Mouse (Mus musculus) kidney, embryonic 16.5 days (tissue): ENCODE measurements around the gene Slc2a13. TPM values are rescaled to one million over a fixed set of nuclear protein-coding genes. Genes with fewer than 3 reads are reported as not detected.

ENCODE experiments used
- ATAC-seq: fragments of 200-750 bp; cut with Nextera tagmentation; 2 replicates; pipeline ENCODE4 v1.8.0; 2017; ENCODE audit warnings: moderate TSS enrichment; ENCODE audit not compliant: low FRiP score, low TSS enrichment
- H3K27ac ChIP-seq: fragments of 300-500 bp; sonication (generic); 2 replicates; pipeline ENCODE4 v1.5.1; 2014; ENCODE audit warnings: low read length
- H3K27me3 ChIP-seq: fragments of 300-500 bp; sonication (generic); 2 replicates; pipeline ENCODE4 v1.6.1; 2014; ENCODE audit warnings: low read length, control low read depth, mixed read lengths; ENCODE audit not compliant: insufficient read depth
- H3K36me3 ChIP-seq: fragments of 300-500 bp; sonication (generic); 2 replicates; pipeline ENCODE4 v1.6.1; 2014; ENCODE audit warnings: low read length, control low read depth, mixed read lengths; ENCODE audit not compliant: insufficient read depth
- H3K4me1 ChIP-seq: fragments of 300-500 bp; sonication (generic); 2 replicates; pipeline ENCODE4 v1.6.1; 2014; ENCODE audit warnings: low read length, control low read depth, mixed read lengths; ENCODE audit not compliant: insufficient read depth
- H3K4me2 ChIP-seq: fragments of 300-500 bp; sonication (generic); replicated peaks from 2 replicates; pipeline ENCODE4 v1.6.1; 2014; ENCODE audit warnings: low read depth, low read length
- H3K4me3 ChIP-seq: fragments of 300-500 bp; sonication (generic); 2 replicates; pipeline ENCODE4 v1.5.1; 2014; ENCODE audit warnings: mild to moderate bottlenecking, low read length
- H3K9ac ChIP-seq: fragments of 300-500 bp; sonication (generic); replicated peaks from 2 replicates; pipeline ENCODE4 v1.6.1; 2014; ENCODE audit warnings: low read length
- H3K9me3 ChIP-seq: fragments of 300-500 bp; sonication (generic); 2 replicates; pipeline ENCODE4 v1.6.1; 2016; ENCODE audit warnings: low read length, control low read depth
- WGBS: fragments of 180-500 bp; shearing (Covaris S2); extraction: QIAGEN DNeasy Blood & Tissue Kit; methylation state at CpG from one replicate; pipeline ENCODE4 v1.1.7; 2014; 5-methylcytosine and 5-hydroxymethylcytosine counted together
- polyA plus RNA-seq: library from polyadenylated mRNA; unstranded; fragments of >200 nt; fragmentation: Nextera tagmentation; extraction: Ambion mirVana; gene quantifications from 2 replicates; pipeline ENCODE4 v1.2.1, GENCODE M21; 2015

Gene Slc2a13
- polyA plus RNA-seq, 1 experiment from 2014 or later = 1.7 TPM

DNA sequence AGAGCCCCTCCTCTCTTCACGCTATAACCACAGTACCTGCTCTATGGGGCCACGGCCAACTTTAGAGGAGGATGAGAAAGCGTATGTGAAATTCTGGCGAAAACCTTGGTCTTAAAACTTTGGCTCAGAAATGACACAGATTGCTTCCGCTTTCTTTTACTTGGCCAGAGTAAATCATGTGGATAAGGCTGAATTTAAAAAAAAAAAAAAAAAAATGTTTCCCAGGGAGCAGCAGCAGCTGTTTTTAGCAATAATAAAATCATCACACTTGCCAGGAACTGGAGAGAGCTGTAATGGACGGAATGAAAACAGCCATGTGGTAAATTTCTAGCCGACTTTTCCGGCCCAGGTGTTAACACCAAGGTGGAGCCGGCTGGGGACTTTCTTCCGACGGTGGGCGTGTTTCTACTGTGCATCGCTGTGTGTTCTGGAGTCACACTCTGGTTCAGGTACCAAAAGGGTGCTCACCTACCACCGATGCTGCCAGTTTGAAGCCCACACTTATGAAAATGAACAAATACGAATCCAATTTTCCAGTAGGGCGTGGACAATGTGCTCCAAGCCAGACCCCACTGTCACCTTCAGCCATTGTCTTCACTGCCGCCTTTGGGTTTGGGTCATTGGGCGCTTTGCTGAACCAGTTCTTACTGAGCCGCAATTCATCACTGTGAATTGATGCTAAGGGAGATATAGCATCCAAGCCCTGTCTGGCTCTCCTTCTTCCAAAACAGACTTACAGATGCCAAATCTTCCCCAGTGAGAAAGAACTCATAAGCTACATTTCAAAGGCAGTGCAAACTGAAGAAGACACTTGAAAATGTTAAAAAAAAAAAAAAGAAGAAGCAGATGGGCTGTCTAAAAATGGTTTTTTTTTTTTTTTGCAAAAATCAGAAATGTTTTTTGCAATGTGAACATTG is 258.4 kb downstream of the Slc2a13 start:
- no peak overlapping the region for H3K9ac ChIP-seq
- peak; percentile 74; the same call in 1 of the 2 replicates for ATAC-seq
- H3K4me3 ChIP-seq = no peak overlapping the region
- H3K27me3 ChIP-seq = no peaks in the 10 kb centered on the region
- no peaks in the 10 kb centered on the region for H3K4me1 ChIP-seq
- peak overlapping the region; percentile 26; the same call in 1 of the 2 replicates for H3K4me2 ChIP-seq
- no peaks in the 10 kb centered on the region for H3K9me3 ChIP-seq
- 0 out of 2 replicates have a peak overlapping the region, but pooled peaks have one; percentile 50 for H3K27ac ChIP-seq
- no peaks in the 10 kb centered on the region for H3K36me3 ChIP-seq
- WGBS = 60% methylated on average over 19 of the region's 19 CpGs

DNA sequence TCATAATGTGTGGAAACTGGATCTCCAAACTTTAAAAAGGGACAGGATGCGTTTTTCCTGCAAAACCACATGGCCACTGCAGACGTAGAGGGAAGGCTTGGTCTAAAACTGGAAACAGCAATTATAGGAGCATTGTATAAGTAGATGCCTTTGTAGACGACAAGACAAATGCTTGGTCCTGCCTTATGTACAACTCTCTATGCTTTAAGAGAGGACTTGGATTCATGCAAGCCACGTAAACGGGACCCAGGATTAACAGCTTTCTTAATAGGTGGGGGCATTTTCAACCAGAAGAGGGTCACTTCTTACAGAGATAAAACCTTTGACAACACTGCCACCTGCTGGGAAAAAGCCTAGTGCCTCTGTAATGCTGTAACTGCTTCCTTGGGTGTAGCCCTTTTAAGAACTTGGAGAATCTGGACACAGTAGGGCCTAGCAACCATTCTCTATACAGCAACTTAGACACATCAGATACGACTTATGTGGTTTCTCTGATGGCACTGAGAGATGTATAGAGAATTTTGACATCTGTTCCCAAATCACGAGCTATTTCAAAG is 268.7 kb downstream of the Slc2a13 start:
- Histone ChIP-seq H3K9ac (no peak overlapping the region), H3K4me3 (no peak overlapping the region), H3K4me1 (peaks cover 8% of the 10 kb centered on the region; the same call in 1 of the 2 replicates), H3K36me3 (no peaks in the 10 kb centered on the region), H3K27me3 (no peaks in the 10 kb centered on the region), H3K9me3 (no peaks in the 10 kb centered on the region), H3K27ac (no peak overlapping the region), H3K4me2 (no peak overlapping the region)
- 54% methylated on average over 7 of the region's 7 CpGs for WGBS
- ATAC-seq = no peak

DNA sequence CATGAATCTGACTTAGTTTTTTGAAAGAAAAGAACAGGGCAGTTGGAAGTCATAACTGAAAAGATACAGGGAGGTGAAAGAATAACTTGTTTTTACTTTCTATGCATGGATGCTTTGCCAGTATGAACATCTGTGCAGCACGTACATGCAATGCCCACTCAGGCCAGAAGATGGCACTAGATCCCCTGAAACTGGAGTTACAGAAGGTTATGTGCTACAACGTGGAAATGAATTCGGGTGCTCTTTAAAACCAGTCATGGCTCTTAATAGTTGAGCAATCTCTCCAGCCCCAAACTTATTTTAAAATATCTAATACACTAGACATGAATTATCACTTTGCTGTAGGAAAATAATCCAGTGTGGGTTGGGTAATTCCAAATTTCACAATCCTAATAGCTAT is 271.7 kb downstream of the Slc2a13 start:
- H3K4me2 ChIP-seq = no peak overlapping the region
- no peaks in the 10 kb centered on the region for H3K4me1 ChIP-seq
- H3K9ac ChIP-seq = no peak overlapping the region
- H3K27ac ChIP-seq = no peak overlapping the region
- WGBS = 6% methylated on average over 3 of the region's 3 CpGs
- no peaks in the 10 kb centered on the region for H3K27me3 ChIP-seq
- ATAC-seq = peak; percentile 70; the same call in 1 of the 2 replicates
- no peak overlapping the region for H3K4me3 ChIP-seq
- no peaks in the 10 kb centered on the region for H3K36me3 ChIP-seq
- no peaks in the 10 kb centered on the region for H3K9me3 ChIP-seq

DNA sequence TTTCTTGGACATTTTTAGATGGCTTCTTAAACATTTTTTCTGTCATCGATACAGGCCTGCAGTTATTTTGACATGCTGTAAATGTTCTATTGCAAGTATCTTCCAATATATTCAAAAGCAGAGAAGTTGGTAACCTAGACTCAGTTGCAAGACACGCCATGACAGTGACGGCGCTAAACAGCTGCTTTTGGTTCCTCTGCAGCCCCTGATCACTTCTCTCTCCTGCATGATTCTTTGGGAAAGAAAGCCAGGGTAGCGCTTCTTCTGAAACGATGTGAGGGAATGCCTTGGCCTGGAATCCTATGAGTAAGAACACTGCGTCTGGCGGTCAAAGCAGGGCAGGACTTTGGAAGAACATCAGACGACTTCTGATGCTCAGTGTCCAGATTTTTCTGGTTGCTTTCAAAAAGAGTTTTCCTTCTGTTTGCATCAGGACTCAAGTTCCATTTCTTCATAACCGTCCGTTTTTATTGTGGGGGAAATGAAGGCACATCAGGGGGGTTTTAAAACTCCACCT is 273.7 kb downstream of the Slc2a13 start:
- Histone ChIP-seq H3K27me3 (no peaks in the 10 kb centered on the region), H3K27ac (no peak overlapping the region), H3K4me3 (no peak overlapping the region), H3K36me3 (no peaks in the 10 kb centered on the region), H3K9ac (no peak overlapping the region), H3K4me2 (no peak overlapping the region), H3K9me3 (no peaks in the 10 kb centered on the region), H3K4me1 (no peaks in the 10 kb centered on the region)
- no peak for ATAC-seq
- WGBS = 85% methylated on average over 11 of the region's 11 CpGs

DNA sequence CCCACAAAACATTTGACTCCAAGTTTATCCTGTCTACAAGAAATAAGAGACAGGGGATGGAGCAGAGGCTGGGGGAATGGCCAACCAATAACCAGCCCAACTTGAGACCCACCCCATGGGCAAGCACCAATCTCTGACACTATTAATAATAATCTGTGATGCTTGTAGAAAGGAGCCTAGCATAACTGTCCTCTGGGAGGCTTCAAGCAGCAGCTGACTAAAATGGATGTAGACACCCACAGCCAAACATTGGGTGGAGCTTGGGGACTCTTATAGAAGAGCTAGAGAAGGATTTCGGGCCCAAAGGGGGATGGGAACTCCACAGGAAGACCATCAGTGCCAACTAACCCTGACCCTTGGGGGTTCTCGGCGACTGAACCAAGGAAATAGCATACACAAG is 289.6 kb downstream of the Slc2a13 start:
- Histone ChIP-seq H3K27ac (no peak overlapping the region), H3K4me1 (no peaks in the 10 kb centered on the region), H3K4me3 (no peak overlapping the region), H3K4me2 (no peak overlapping the region), H3K27me3 (no peaks in the 10 kb centered on the region), H3K9me3 (peaks cover 7% of the 10 kb centered on the region), H3K36me3 (0 out of 2 replicates have a peak, but pooled peaks cover 2% of the 10 kb centered on the region), H3K9ac (no peak overlapping the region)
- 81% methylated on average over 3 of the region's 3 CpGs for WGBS
- no peak for ATAC-seq

DNA sequence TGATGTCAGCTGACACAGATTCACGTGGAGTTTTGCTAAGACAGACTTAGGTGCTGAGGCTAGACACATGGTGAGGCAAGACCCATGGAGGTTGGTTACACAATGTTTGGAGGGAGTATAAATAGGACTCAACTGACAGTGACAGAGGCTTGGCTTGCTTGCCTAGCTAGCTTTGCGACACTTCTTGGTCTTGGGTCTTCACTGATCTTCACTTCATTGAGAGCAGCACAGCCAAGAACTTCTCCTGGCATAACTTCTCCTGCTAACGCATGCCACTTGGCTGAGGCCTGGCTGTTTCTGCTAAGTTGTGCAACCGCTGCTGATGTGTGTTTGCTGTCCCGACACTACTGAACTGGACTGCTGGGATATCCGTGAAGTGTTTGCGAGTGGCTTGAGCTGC is 290.2 kb downstream of the Slc2a13 start:
- 0 out of 2 replicates have a peak, but pooled peaks cover 2% of the 10 kb centered on the region for H3K36me3 ChIP-seq
- H3K27me3 ChIP-seq = no peaks in the 10 kb centered on the region
- no peak overlapping the region for H3K4me3 ChIP-seq
- WGBS = 92% methylated on average over 7 of the region's 7 CpGs
- no peaks in the 10 kb centered on the region for H3K4me1 ChIP-seq
- no peak overlapping the region for H3K27ac ChIP-seq
- H3K9me3 ChIP-seq = peaks cover 7% of the 10 kb centered on the region
- no peak overlapping the region for H3K4me2 ChIP-seq
- no peak for ATAC-seq
- no peak overlapping the region for H3K9ac ChIP-seq

DNA sequence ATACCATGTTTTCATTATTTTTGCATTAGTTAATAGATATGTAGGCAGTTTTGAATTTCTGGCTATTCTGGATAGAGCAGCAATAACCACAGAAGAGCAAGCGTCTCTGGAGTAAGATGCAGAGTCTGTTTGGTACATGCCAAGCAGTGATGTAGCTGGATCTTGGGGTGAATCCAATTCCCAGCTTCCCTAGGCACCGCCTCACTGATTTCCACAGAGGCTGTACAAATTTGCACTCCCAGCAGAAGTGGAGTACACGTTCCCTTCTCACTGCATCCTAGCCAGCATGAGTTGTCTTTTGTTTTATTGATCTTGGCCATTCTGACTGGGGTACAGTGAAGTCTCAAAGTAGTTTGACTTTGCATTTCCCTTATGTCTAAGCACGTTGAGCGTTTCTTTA is 291.5 kb downstream of the Slc2a13 start:
- no peaks in the 10 kb centered on the region for H3K36me3 ChIP-seq
- no peak overlapping the region for H3K27ac ChIP-seq
- H3K4me2 ChIP-seq = no peak overlapping the region
- no peaks in the 10 kb centered on the region for H3K4me1 ChIP-seq
- H3K4me3 ChIP-seq = no peak overlapping the region
- no peaks in the 10 kb centered on the region for H3K9me3 ChIP-seq
- WGBS = 87% methylated on average over 5 of the region's 5 CpGs
- H3K9ac ChIP-seq = no peak overlapping the region
- no peak for ATAC-seq
- no peaks in the 10 kb centered on the region for H3K27me3 ChIP-seq

DNA sequence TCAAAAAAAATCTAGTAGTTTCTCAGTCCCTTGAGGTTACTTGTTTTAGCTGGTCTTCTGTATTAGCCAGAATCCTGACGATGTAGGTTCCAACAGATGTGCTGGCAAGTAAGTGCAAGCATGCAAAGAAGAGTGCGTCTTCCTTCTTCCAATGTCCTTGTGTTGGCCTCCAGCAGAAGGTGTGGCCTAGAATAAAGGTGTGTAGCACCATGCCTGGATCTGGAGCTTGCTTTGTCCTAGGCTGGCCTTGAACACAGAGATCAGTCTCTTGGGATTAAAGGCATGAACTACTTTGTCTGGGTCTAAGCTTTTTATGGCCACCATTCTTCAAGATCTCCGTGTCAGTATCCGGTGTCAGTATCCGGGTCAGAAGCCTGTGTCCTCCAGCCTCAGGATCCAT is 293.5 kb downstream of the Slc2a13 start:
- Histone ChIP-seq H3K27ac (no peak overlapping the region), H3K27me3 (no peaks in the 10 kb centered on the region), H3K4me2 (no peak overlapping the region), H3K4me1 (no peaks in the 10 kb centered on the region), H3K4me3 (no peak overlapping the region), H3K9ac (no peak overlapping the region), H3K36me3 (no peaks in the 10 kb centered on the region), H3K9me3 (no peaks in the 10 kb centered on the region)
- 87% methylated on average over 5 of the region's 5 CpGs for WGBS
- ATAC-seq = no peak

DNA sequence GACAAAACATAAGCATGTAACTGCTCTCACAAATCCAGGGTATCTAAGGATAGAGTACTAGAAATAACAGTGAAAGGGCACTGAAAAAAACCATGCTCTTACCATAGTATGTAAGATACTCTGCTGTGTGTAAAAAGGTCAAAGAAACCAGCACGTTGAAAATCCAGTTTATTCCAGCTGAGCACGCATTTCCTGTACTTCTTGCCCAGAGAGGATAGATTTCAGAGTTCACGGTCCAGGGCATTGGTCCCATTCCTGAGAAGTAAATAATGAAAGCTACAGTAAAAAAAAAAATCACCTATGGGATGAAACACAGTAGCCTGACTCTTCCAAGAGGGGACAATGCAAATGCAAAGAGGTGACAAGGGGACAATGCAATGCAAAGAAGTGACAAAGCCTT is 297.1 kb downstream of the Slc2a13 start:
- no peaks in the 10 kb centered on the region for H3K27me3 ChIP-seq
- no peak overlapping the region for H3K4me2 ChIP-seq
- no peak overlapping the region for H3K4me3 ChIP-seq
- H3K27ac ChIP-seq = no peak overlapping the region
- H3K9me3 ChIP-seq = no peaks in the 10 kb centered on the region
- no peaks in the 10 kb centered on the region for H3K4me1 ChIP-seq
- 0 out of 2 replicates have a peak, but pooled peaks cover 2% of the 10 kb centered on the region for H3K36me3 ChIP-seq
- WGBS = 27% methylated on average over 3 of the region's 3 CpGs
- no peak for ATAC-seq
- no peak overlapping the region for H3K9ac ChIP-seq

DNA sequence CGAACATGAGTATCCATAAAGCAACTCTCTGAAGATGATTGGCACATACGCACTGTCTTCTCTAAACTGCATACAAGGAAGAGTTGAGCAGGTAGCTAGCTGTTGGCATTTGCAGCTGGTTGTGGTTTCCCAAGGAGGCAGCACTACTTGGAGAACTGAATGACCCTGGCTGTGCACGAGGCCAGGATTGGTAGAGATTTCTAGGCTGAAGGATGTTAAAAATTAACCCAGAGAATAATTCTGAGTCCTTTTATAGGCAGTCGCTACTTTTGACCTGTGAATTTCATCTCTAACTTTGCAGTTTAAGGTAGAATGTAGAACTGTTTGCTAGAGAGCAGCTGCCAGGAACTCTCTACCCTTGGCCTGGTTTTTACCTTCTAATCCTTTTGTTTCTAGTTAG is 304.5 kb downstream of the Slc2a13 start:
- Histone ChIP-seq H3K9me3 (no peaks in the 10 kb centered on the region), H3K27me3 (no peaks in the 10 kb centered on the region), H3K4me3 (no peak overlapping the region), H3K36me3 (no peaks in the 10 kb centered on the region), H3K9ac (no peak overlapping the region), H3K4me1 (no peaks in the 10 kb centered on the region), H3K27ac (no peak overlapping the region), H3K4me2 (no peak overlapping the region)
- WGBS = 74% methylated on average over 4 of the region's 4 CpGs
- no peak for ATAC-seq
